Mouse (Mus musculus) central nervous system, embryonic 18 days (tissue): ENCODE data around the gene Gm13288. TPM values are rescaled to one million over a fixed set of nuclear protein-coding genes. Genes with fewer than 3 reads are reported as not detected.

Experiments used
- polyA plus RNA-seq: library from polyadenylated mRNA; depleted of rRNA; stranded (reverse); fragments of >200 nt; gene quantifications from 2 replicates; pipeline ENCODE4 v1.2.3, GENCODE M21; 2012; rRNA removed

The Gm13288 gene
- polyA plus RNA-seq: not detected in 2 replicates

DNA sequence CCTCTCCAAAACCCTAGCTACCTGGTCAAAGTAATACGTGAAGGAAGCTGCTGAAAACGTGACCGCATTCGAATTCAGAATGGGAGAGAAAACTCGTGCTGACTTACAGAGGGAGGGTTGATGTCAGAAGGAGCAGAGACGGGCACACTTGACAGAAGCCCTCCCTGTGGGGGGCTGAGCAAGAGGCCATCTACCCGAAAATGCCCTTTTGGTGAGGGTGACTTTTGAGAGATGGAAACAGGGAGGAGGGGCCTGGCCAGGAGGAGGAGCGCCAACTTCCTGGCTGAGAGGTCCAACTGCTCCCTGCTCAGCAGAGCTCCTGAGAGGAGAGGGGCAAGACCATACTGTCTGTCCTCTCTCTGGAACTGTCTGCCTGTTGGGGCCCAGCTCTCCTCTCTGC, at the start of gene Gm13288:
Gm13288 (plus strand) TSS at position 301 of the 400 bp plus-strand sequence.

DNA sequence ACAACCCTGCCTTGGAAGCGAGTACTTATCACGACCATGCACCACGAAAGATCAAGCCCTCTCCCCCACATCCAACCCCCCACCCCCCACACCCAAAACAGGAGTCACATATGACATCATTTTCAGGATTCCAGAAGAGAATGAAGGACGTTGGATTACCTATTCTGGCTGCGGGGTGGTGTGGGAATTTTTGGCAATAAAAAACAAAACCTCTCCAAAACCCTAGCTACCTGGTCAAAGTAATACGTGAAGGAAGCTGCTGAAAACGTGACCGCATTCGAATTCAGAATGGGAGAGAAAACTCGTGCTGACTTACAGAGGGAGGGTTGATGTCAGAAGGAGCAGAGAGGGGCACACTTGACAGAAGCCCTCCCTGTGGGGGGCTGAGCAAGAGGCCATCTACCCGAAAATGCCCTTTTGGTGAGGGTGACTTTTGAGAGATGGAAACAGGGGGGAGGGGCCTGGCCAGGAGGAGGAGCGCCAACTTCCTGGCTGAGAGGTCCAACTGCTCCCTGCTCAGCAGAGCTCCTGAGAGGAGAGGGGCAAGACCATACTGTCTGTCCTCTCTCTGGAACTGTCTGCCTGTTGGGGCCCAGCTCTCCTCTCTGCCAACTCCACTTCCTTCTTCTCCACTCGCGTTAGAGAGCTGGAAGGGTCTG, 45.6 kb upstream of the Gm13288 start, which contains the start of gene Gm13283:
Gm13283 (plus strand) TSS at position 510 of the 659 bp plus-strand sequence.

GRCm38 (mm10) chr4:88773534-88773933, 31.8 kb upstream of the Gm13288 start, which contains the start of gene Gm13290:
Gm13290 (plus strand) TSS chr4:88773834.

DNA sequence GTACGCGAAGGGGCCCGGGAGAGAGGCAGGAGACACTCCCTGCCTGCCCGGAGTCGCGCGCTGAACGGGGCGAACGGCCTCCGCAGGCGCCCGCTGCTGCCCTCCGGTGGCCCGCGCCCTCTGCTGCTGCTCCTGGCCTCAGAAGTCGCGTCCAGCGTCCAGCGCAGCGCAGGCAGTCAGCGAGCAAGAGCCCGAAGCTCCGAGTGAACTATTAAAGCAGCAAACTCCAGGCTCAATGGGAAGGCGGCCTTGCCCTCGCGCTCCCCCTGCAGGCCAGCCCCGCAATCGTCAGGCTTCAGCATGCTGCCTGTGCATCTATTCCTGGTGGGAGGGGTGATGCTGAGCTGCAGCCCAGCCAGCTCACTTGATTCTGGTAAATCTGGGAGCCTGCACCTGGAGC, 28.7 kb upstream of the Gm13288 start, which contains the start of gene Gm13289:
Gm13289 (plus strand) TSS at position 301 of the 400 bp plus-strand sequence.

DNA sequence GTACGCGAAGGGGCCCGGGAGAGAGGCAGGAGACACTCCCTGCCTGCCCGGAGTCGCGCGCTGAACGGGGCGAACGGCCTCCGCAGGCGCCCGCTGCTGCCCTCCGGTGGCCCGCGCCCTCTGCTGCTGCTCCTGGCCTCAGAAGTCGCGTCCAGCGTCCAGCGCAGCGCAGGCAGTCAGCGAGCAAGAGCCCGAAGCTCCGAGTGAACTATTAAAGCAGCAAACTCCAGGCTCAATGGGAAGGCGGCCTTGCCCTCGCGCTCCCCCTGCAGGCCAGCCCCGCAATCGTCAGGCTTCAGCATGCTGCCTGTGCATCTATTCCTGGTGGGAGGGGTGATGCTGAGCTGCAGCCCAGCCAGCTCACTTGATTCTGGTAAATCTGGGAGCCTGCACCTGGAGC, 25.8 kb upstream of the Gm13288 start, which contains the start of gene Gm13272:
Gm13272 (plus strand) TSS at position 301 of the 400 bp plus-strand sequence.

DNA sequence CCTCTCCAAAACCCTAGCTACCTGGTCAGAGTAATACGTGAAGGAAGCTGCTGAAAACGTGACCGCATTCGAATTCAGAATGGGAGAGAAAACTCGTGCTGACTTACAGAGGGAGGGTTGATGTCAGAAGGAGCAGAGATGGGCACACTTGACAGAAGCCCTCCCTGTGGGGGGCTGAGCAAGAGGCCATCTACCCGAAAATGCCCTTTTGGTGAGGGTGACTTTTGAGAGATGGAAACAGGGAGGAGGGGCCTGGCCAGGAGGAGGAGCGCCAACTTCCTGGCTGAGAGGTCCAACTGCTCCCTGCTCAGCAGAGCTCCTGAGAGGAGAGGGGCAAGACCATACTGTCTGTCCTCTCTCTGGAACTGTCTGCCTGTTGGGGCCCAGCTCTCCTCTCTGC, 23.5 kb upstream of the Gm13288 start, which contains the start of gene Ifnz:
Ifnz (plus strand) TSS at position 301 of the 400 bp plus-strand sequence.

DNA sequence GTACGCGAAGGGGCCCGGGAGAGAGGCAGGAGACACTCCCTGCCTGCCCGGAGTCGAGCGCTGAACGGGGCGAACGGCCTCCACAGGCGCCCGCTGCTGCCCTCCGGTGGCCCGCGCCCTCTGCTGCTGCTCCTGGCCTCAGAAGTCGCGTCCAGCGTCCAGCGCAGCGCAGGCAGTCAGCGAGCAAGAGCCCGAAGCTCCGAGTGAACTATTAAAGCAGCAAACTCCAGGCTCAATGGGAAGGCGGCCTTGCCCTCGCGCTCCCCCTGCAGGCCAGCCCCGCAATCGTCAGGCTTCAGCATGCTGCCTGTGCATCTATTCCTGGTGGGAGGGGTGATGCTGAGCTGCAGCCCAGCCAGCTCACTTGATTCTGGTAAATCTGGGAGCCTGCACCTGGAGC, 19.9 kb upstream of the Gm13288 start, which contains the start of gene Gm13276:
Gm13276 (plus strand) TSS at position 301 of the 400 bp plus-strand sequence.

GRCm38 (mm10) chr4:88788402-88788801, 16.9 kb upstream of the Gm13288 start, which contains the start of gene Gm13277:
Gm13277 (plus strand) TSS chr4:88788632.

DNA sequence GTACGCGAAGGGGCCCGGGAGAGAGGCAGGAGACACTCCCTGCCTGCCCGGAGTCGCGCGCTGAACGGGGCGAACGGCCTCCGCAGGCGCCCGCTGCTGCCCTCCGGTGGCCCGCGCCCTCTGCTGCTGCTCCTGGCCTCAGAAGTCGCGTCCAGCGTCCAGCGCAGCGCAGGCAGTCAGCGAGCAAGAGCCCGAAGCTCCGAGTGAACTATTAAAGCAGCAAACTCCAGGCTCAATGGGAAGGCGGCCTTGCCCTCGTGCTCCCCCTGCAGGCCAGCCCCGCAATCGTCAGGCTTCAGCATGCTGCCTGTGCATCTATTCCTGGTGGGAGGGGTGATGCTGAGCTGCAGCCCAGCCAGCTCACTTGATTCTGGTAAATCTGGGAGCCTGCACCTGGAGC, 14.1 kb upstream of the Gm13288 start, which contains the start of gene Gm13278:
Gm13278 (plus strand) TSS at position 301 of the 400 bp plus-strand sequence.

GRCm38 (mm10) chr4:88793936-88794675, 11.2 kb upstream of the Gm13288 start, which contains the start of gene Gm13275:
Gm13275 (plus strand) TSS chr4:88794487.

DNA sequence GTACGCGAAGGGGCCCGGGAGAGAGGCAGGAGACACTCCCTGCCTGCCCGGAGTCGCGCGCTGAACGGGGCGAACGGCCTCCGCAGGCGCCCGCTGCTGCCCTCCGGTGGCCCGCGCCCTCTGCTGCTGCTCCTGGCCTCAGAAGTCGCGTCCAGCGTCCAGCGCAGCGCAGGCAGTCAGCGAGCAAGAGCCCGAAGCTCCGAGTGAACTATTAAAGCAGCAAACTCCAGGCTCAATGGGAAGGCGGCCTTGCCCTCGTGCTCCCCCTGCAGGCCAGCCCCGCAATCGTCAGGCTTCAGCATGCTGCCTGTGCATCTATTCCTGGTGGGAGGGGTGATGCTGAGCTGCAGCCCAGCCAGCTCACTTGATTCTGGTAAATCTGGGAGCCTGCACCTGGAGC, 8.2 kb upstream of the Gm13288 start, which contains the start of gene Gm13279:
Gm13279 (plus strand) TSS at position 301 of the 400 bp plus-strand sequence.

DNA sequence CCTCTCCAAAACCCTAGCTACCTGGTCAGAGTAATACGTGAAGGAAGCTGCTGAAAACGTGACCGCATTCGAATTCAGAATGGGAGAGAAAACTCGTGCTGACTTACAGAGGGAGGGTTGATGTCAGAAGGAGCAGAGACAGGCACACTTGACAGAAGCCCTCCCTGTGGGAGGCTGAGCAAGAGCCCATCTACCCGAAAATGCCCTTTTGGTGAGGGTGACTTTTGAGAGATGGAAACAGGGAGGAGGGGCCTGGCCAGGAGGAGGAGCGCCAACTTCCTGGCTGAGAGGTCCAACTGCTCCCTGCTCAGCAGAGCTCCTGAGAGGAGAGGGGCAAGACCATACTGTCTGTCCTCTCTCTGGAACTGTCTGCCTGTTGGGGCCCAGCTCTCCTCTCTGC, 6.0 kb upstream of the Gm13288 start, which contains the start of gene Gm13285:
Gm13285 (plus strand) TSS at position 301 of the 400 bp plus-strand sequence.

DNA sequence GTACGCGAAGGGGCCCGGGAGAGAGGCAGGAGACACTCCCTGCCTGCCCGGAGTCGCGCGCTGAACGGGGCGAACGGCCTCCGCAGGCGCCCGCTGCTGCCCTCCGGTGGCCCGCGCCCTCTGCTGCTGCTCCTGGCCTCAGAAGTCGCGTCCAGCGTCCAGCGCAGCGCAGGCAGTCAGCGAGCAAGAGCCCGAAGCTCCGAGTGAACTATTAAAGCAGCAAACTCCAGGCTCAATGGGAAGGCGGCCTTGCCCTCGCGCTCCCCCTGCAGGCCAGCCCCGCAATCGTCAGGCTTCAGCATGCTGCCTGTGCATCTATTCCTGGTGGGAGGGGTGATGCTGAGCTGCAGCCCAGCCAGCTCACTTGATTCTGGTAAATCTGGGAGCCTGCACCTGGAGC, 2.4 kb upstream of the Gm13288 start, which contains the start of gene Gm13287:
Gm13287 (plus strand) TSS at position 301 of the 400 bp plus-strand sequence.

DNA sequence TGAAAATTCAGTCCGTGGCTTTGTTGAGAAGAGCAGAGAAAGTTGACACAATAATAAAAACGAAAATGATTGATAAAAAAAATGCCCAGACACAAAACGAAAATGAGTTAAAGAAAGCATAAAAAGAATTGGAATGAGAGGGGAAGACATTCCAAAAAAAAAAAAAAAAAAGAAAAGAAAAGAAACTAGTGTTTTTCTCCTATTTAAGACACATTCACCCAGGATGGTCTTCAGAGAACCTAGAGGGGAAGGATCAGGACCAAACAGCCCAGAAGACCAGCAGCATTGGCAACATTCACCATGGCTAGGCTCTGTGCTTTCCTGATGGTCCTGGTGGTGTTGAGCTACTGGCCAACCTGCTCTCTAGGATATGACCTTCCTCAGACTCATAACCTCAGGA, 10.6 kb downstream of the Gm13288 start, which contains the start of gene Ifna7:
Ifna7 (plus strand) TSS at position 301 of the 400 bp plus-strand sequence.

DNA sequence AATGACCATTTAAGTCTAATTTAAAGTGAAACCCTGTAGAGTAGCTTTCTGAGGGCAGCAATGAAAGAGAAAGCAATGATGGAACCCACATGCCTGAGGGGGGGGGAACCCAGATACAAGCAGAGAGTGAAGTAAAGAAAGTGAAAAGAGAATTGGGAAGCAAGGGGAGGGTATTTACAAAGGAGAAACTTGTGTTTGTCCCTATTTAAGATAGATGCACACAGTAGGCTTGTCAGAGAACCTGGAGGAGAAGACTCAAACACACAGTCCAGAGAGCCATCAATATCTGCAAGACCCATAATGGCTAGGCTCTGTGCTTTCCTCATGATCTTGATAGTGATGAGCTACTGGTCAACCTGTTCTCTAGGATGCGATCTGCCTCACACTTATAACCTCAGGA, 14.3 kb downstream of the Gm13288 start, which contains the start of gene Ifna11:
Ifna11 (plus strand) TSS at position 301 of the 400 bp plus-strand sequence.

DNA sequence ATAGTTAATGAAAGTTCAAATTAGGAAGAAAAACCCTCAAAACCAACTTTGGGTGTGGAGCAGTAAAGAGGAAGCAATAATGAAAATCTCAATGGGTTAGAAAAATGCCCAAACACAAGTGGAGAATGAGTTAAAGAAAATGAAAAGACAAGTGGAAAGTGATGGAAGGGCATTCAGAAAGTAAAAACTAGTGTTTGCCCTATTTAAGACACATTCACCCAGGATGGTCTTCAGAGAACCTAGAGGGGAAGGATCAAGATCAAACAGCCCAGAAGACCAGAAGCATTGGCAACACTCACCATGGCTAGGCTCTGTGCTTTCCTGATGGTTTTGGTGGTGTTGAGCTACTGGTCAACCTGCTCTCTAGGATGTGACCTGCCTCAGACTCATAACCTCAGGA, 21.8 kb downstream of the Gm13288 start, which contains the start of gene Ifna6:
Ifna6 (plus strand) TSS at position 301 of the 400 bp plus-strand sequence.

DNA sequence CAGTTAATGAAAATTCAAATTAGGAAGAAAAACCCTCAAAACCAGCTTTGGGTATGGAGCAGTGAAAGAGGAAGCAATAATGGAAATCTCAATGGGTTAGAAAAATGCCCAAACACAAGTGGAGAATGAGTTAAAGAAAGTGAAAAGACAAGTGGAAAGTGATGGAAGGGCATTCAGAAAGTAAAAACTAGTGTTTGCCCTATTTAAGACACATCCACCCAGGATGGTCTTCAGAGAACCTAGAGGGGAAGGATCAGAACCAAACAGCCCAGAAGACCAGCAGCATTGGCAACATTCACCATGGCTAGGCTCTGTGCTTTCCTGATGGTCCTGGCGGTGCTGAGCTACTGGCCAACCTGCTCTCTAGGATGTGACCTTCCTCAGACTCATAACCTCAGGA, 29.9 kb downstream of the Gm13288 start, which contains the start of gene Ifna5:
Ifna5 (plus strand) TSS at position 301 of the 400 bp plus-strand sequence.

DNA sequence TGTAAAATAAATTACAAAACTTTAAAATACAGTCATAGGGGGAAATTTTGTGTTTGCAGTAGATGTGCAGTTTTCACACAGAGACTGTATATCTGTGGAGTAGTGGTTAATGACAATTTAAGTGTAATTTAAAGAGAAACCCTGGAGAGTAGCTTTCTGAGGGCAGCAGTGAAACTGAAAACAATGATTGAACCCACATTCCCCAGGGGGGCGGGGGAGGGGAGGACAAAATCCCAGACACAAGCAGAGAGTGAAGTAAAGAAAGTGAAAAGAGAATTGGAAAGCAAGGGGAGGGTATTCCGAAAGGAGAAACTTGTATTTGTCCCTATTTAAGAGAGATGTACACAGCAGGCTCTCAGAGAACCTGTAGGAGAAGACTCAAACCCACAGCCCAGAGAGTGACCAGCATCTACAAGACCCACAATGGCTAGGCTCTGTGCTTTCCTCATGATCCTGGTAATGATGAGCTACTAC, 36.1 kb downstream of the Gm13288 start, which contains the start of gene Ifna4:
Ifna4 (plus strand) TSS at position 424 of the 474 bp plus-strand sequence.

DNA sequence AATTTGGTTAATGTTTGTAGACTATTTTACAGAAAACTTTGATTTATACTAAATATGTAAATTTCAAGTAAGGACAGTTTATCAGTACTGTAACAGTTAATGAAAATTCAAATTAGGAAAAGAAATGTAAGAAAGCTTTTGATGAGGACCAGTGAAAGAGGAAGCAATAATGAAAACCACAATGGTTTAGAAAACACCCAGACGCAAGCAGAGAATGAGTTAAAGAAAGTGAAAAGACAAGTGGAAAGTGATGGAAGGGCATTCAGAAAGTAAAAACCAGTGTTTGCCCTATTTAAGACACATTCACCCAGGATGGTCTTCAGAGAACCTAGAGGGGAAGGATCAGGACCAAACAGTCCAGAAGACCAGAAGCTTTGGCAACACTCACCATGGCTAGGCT, 44.4 kb downstream of the Gm13288 start, which contains the start of gene Ifna1:
Ifna1 (plus strand) TSS at position 390 of the 400 bp plus-strand sequence.

